Mouse (Mus musculus): ENCODE results near the gene Snta1.

Snta1 gene

DNA sequence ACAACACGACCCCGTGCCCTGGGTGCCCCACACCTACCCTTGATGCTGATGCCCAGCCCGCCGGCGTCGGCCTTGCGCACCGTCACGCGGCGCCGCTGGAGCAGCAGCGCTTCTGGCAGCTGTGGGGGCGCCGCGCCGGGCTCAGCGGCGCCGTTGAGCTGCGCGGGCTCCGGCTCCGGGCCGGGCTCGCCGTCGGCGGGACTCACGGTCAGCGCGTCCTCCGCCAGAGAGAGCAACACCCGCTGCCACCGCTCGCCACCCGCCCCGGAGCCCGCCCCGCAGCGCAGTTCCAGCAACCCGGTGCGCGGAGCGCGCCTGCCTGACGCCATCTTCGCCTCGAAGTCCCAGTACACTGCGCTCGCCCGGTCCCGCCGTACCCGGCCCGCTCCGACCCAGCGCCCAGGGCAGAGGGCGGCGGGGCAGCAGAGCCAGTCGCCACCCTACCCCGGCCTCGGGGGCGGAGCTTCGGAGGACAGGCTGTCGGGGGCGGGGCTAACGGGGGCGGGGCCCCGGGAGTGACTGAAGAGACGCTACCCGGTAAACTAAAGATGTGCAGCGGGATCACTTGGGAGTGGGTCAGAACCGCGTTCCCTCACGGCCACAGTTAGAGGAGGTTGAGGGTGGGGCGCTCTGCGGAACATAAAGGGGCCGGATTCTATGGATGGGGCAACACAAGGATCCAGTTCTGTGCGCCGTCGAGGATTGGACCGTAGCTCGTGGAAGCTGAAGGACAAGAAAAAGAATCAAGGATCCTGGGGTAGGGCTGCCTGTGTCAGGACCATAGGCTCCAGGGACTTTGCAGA is at the start of gene Snta1:
Gene Snta1, minus strand, starts transcription at position 457 of the 803 bp plus-strand sequence.
- DNase-seq: peak; percentile 77

DNA sequence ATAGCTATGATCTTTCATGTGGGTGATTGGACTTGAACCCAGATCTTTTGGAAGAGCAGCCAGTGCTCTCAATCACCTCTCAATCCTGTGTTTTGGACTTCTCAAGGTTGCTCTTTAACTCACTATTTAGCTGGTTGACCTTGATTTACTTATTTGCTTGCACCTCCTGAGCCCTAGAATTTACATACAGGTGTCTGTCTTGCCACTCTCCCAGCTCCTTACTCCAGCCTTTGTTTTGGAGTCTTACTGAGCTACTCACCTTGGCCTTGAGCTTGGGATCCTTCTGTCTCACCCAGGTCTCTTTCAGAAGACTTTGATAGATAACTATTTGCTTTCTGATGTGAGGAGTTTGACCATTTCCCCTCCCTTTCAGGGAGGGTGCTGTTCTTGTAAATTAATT is 48.7 kb upstream of the Snta1 start:
- DNase-seq: no peak

DNA sequence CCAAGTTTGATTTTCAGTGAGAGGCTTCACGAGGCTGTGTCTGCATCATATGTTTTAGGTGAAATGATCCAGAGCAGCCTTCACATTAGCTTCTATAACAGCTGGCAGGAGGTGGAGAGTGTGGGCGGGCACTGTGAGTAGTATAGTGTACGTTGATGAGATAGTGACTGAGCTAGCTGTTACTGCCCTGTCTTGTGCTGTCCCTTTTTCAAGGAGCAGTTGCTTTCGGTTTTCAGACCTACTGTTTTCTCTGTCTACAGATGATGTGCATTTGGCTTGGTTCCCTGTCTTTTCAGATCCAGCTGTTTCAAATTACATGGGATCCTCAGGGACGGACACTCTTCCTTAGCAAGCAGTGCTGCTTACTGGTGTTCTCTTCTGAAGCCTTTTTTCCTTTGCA is 47.9 kb upstream of the Snta1 start:
- no peak for DNase-seq

DNA sequence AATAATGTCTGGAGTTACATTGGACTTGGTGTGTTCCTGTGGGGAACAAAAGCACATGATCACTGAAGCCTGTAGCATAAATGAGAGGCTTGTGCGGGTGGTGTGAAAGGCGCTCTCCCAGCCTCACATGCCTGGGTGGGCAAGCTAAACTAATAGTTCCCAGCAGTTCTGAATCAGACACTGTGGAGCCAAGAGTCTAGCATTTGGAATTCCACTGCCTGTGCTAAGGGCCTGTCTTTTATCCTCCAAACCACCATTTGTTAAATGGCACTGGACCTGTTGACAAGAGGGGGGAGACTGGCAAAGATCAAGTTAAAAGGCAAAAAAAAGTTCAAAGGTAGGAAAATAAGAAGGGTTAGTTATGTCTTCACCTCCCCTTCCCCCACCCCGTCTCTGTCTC is 46.7 kb upstream of the Snta1 start:
- no peak for DNase-seq

DNA sequence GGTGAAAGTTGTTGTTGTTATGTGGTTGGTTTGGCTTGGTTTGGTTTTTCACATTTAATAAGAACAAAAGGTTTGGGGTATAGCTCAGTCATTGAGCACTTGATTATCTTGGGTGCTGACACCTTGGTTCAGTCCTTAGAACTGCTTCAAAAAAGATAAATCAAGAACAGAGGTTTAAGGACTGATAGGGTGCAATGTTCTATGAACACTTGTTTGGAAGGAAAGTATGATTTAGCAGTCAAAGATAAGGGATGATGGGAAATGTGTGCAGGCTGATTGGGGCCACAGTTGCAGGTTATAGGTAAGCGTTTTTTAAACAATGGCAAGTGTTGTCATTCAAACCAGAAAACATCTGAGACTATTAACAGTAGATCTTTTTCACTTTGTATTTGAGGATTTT is 46.2 kb upstream of the Snta1 start:
- no peak for DNase-seq

DNA sequence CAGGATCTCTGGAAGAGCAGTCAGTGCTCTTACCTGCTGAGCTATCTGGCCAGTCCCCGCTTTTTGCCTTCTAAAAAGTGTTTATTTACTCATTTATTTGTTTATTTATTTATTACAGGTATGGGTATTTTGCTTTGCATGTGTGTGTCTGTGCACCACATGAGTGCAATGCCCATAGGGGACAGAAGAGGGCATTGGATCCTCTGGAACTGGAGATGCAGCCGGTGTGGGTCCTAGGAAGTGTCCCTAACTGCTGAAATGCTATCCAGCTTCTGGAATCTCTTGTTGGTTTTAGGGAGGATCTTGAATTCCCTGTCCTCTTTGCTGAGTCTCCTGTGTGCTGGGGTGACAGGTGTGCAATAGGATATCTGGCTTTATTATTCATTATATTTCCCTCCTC is 45.1 kb upstream of the Snta1 start:
- no peak for DNase-seq

DNA sequence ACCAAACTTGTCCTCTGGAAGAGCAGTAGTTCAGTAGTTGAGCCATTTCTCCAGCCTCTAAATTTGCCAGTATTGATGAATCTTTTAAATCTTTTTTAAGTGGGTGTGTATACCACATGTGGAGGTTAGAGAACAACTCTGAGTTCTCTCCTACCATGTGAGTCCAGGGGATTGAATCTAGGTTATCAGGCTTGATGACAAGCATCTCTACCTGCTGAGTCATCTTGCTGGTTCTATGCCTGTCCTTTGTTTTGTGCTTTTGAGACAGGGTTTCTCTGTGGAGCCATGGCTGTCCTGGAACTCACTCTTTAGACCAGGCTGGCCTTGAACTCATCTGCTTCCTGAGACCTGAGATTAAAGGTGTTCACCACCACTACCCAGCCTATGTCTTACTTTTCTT is 40.7 kb upstream of the Snta1 start:
- DNase-seq: no peak

DNA sequence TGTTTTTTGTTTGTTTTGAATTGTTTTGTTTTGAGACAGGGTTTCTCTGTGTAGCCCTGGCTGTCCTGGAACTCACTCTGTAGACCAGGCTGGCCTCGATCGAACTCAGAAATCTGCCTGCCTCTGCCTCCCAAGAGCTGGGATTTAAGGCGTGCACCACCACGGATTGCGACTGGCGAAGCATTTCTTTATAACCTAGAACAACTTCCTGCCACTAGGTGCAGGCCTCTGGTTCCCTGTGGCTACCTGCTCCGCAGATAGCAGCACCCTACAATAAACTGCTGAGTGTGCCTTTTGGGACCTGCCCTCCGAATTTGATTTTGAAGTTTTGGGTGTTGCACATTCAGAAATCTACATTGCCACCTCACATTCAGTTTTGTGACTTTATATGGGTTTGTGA is 39.9 kb upstream of the Snta1 start:
- no peak for DNase-seq

DNA sequence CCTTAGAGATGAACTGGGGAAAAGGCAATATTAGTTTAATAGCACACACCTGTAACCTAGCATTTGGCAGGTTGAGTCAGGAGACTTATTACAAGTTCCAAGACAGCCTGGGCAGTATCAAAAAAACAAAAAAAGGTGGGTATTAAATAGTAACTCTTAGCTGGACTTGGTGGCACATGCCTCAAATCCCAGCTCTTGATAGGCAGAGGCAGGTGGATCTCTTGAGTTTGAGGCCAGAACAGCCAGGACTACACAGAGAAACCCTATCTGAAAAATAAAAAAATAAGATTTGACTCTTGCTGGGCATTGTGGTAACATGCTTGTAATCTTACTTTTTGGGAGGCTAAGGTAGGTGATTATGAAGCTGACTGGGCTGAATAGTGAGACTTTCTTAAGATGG is 32.6 kb upstream of the Snta1 start:
- no peak for DNase-seq

DNA sequence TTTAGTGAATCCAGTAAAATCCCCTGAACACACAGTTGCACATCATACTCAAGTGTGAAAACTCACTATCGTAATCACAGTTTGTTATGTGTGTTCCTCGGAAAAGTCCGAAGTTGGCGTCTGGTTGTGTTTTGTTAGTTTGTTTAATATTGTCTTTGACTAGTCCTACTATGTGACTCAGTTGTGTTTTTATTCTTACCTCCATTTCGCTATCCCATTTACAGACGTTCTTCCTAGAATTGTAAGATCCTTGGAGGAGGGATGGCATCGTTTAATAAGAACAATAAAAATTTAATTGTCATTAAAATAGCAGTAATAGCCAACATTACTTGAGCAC is 29.3 kb upstream of the Snta1 start:
- DNase-seq: no peak

DNA sequence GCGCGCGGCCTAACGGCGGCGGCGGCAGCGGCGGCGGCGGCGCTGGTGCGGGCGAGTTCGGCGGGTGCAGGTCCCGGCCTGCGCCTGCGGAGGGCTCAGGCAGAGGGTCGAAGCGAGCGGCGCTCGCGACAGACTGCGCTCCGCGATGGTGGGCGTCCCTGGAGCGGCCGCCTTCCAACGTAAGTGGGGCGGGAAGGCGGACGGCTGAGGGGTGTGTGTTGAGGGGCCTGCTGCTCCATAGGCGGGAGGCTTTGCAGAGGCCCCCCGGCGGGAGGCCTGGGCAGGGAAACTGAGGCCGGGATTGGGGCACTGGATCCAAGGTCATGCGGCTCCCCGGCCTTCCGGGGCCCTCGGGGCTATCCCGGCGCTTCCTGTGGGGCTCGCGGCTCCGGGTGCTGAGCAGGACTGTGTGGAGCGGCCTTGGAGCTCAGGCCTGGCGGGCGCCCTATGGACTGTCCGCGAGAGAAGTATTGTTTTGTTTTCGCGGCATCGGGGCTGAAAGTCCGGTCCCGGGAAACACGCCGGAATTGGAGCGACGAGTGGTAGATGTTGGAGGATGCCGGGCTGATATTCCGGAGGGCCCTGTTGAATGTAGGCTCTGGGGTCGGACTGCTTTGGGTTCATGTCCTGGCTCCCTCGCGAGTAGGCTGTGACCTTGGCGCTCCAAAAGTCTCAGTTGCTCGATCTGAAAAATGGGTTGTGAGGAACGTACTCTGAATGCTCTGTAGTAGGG is 28.7 kb upstream of the Snta1 start, which contains the start of gene Cbfa2t2:
Gene Cbfa2t2, plus strand, starts transcription at position 24 of the 733 bp plus-strand sequence.
- DNase-seq: no peak

DNA sequence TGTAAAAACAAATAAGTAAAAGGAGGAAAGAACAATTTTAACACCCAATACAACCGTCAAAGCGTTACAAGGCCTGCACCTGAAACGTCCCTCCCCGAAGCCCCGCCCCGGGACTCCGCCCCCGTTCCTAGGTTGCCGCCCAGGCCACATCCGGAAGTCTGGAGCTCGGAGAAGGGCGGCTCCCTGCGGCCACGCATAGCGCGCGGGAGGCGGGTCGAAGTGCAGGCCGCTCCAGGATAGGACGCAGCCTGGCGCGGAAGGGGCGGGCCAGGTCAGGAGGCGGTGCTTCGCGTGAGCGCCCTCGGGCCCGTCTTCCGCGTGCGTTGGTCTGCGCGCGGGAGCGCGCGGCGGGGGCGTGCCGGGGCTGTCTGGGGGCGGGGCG is 28.2 kb upstream of the Snta1 start:
- peak; percentile 96 for DNase-seq

DNA sequence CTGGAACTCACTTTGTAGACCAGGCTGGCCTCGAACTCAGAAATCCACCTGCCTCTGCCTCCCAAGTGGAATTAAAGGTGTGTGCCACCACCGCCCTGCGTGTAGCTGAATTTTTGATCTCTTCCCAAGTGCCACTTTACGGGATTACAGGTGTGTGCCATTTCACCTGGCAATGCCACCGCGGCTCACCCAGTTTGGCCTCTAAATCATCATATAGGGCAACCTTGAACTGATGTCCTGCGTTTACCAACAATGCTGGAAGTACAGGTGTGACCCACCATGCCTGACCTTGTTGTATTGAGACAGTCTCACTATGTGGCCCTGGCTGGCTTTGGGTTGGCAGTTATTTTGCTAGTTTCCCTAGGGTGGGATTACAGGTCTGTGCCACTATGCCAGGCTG is 26.8 kb upstream of the Snta1 start:
- DNase-seq: no peak

DNA sequence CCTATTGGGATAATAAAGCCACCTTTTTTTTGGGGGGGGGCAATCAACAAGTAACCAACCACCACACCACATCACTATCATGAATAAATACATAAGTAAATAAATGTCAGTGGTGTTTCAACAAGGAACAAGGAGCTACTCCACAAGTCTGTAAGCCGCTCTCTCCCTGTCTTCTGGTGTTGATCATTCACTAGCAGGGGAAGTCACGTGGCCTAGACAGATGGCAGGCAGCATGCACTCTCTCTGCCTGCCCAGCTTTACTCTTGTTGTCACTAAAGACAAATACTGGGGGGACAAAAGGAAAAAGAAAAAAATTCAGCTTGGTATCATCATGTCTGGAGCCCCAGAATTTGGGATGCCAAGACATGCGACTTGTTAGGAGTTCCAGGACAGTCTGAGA is 25.5 kb upstream of the Snta1 start:
- no peak for DNase-seq

DNA sequence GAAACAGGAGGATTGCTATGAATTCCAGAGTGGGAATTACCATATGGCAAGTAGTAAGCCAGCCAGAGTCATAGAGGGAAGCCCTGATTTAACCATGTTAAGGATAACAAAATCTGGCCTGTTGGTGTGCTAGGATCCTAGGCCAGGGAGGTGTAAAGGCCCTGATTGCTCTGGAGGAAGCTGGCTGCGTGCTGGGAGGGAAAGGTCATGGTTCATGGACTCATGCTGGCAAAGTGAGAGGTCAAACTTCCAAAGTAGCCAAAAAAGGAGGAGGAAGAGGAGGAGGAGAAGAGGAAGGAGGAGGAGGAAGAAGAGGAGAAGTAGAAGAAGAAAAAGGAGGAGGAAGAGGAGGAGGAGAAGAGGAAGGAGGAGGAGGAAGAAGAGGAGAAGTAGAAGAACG is 24.8 kb upstream of the Snta1 start:
- no peak for DNase-seq

DNA sequence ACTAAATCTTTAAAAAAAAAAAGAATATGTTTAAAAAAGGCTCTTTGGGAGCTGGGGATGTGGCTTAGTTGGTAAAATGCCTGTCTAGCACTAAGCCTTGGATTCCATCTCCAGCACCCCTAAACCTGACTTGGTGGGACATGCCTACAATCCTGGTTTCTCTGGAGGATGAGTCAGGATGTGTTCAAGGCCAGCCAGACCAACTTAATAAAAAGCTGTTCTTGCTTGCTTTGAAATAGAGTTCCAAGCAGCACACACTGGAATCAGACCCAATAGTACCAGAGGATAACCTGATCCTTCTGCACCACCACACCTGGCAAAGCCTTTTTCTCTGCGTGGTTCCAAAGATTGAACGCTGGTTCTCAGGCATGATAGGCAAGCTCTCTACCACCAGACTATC is 22.7 kb upstream of the Snta1 start:
- DNase-seq: no peak

DNA sequence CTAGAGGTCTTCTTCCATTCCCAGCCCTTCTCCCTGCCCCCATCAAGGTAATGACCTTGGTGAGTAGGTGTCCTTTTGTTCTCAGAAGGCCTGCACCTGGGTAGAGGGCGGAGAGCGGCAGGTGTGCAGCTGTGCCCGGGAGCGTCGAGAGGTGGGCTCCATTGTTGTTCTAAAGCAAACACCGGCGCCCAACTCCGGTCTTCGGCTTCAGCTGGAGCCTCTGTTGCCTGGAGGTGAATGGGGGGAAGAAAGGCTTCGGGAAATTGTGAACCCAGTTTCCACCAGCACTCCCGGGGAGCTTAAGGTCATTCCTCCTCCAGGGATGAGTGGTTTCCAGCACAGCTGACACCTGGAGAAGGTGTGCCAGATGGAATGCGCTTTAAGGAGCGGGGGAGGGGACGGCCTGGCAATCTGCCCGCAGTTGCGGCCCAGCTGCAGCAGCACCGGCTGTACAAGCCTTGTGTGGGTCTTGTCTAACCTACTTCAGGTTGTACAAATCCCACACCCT is 20.0 kb upstream of the Snta1 start:
- DNase-seq: peak; percentile 40

DNA sequence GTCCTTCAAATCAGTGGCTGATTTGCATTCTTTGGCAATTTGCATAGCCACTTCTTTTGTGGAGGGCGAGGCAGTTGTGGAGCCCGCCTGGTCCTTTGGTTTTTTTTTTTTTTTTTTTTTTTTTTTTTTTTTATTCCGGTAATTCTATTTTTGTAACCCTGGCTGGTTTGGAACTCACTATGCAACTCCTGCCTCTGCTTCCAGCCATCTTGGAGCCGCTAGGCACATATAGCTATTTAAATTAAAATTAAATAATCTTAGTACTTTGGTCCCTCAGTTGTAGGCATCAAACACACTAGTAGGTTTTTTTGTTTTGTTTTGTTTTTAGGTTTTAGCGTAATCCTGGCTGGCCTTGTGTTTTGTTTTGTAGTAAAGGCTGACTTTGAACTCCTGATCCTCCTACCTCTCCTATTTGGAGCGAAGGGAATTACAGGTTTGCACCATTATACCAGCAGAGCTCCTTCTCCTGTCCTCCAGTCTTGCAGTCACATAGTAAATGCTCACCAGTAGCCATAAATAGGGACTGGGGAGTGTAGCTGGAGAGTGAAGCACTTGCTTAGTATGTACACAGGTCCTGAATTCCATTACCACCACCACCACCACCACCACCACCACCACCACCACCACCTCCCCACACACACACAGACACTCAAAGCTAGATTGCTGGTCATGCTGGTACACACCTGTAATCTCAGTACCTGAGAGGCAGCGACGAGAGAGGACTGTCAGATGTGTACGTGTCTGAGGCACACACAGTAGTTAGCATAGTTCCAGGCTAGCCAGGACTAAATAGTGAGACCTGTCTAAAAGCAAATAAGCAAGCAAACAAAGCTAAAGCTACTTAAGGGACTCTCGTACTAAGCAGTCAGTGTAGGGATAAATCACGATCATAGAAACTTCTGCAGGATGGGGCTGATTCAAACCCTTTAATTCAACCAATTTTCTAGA is 19.3 kb upstream of the Snta1 start:
- DNase-seq: no peak

DNA sequence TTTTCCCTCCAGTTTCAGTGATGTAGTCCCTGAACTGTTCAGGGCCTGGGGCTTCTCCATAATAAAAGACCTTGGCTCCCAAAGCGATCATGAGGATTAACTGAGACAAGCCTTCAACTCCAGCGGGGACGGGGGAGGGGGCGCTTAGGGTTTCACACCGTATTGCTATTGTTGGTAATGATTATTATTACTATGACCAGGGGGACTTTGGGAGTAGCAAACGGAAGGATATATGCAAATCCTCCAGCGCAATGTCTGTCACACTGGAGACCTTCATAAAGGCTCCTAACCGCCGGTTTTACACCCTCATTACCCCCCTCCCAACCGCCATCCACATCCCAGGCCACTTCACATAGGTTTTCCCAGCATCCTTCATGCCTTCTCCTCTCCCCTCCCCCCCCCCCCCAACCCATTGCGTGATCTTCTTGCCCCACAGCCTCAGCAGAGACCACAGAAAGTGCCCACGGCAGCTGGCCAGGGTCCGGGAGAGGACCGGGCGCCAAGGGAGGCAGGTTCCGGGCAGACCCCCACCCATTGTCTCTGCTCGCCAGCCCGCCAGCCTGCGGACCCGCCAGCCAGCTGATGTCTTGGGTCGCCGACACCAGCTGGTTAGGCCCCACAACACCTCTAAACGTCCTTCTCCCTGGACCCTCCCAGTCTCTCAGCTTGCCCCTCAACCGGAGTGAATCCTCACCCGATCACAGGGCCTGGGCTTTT is 18.4 kb upstream of the Snta1 start:
- DNase-seq: no peak

DNA sequence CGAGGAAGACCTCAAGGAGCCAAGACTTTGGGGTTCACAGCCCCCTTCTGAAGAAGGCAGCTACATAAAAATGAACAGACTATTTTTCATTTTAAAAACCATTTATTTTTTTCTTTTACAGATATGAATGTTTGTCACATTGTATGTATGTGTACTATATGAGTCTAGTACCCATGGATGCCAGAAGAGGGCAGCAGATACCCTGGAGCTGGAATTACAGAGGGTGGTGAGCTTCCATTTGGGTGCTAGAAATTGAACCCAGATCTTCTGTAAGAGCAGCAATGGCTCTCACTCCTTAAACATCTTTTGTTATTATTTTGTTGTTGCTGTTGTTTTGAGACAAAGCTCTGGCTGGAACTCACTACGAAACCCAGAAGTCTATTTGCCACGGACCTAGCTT is 17.6 kb upstream of the Snta1 start:
- DNase-seq: no peak

DNA sequence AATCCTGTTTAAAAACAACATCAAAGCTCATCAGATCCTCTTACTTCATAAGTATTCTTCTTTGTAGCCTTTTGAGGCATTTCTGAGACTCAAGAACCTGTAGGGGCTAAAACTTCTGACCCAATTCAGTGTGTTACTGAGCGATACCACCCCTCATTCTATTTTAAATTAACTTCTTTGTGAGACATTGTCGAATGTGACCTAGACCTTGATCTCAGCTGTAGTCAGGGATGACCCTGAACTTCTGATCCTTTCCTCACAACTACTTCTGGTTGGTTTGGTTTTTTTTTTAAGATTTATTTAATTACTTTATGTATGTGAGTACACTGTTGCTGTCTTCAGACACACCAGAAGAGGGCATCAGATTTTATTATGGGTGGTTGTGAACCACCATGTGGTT is 15.6 kb upstream of the Snta1 start:
- DNase-seq: no peak

DNA sequence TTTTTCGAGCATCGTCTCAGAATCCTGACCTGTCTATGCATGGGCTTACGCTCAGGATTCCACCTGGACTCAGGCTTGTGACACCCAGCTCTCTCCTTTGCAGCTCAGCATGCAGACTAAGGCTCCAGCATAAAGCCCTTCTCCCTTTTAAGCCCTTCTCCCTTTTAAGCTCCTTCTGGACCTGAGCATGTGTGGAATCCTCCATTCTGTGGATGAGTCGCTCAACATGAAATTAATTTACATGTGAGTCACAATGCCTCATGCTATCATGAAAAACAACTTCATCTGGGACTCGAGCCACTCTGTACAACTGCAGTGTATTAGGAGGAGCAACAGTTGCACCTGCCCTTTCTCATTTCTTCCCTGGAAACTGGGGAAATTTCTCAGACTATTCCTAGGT is 14.3 kb upstream of the Snta1 start:
- no peak for DNase-seq

Measured in right cerebral cortex, postnatal 4 days (tissue).